ENCODE assay signal across 8 mouse cellular contexts in genomic region chr2:93477519-93477918, GRCm38 (mm10). TPM values are rescaled to one million over a fixed set of nuclear protein-coding genes. Genes with fewer than 3 reads are reported as not detected.
A peak's percentile ranks its signal among the peaks of the same experiment; 100 is the strongest.
DNase-seq lines count a peak whose midpoint lies in the region; ATAC-seq and TF ChIP-seq lines count a peak whose summit lies in the region.

No protein-coding gene starts in this region.

- no peak for ATAC-seq in heart, postnatal 0 days (ENCODE audit: insufficient read depth, low read depth)
- 0 out of 2 replicates have a peak, but pooled peaks have one; percentile 57 for ATAC-seq in kidney, embryonic 16.5 days (ENCODE audit: low FRiP score, low TSS enrichment)
- ATAC-seq in megakaryocyte-erythroid progenitor cell, adult 5-6 weeks (replicated peaks; ENCODE audit: low FRiP score, low TSS enrichment, poor library complexity, severe bottlenecking), result peak; percentile 39; the same call in 1 of the 2 replicates
- ATAC-seq in stomach, postnatal 0 days (ENCODE audit: low FRiP score, low TSS enrichment), result no peak

- no peak overlapping the region for H3K9ac ChIP-seq in heart, postnatal 0 days (replicated peaks; ENCODE audit: low read depth, low read length)
- no peak overlapping the region for H3K9ac ChIP-seq in kidney, embryonic 16.5 days (replicated peaks; ENCODE audit: low read length)
- no peak overlapping the region for H3K9ac ChIP-seq in stomach, postnatal 0 days (ENCODE audit: low read length)

- WGBS in heart, postnatal 0 days, result 39% methylated on average over 7 of the region's 7 CpGs
- 43% methylated on average over 7 of the region's 7 CpGs for WGBS in embryonic facial prominence, embryonic 10.5 days
- WGBS in kidney, embryonic 16.5 days, result 46% methylated on average over 7 of the region's 7 CpGs
- WGBS in stomach, postnatal 0 days, result 46% methylated on average over 7 of the region's 7 CpGs

- H3K4me2 ChIP-seq in heart, postnatal 0 days (ENCODE audit: low read depth, low read length), result no peak overlapping the region
- H3K4me2 ChIP-seq in kidney, embryonic 16.5 days (replicated peaks; ENCODE audit: low read depth, low read length), result no peak overlapping the region
- no peak overlapping the region for H3K4me2 ChIP-seq in stomach, postnatal 0 days (replicated peaks; ENCODE audit: low read depth)

- DNase-seq in heart, postnatal 0 days (ENCODE audit: low spot score), result no peak
- DNase-seq in heart, adult 8-10 months (ENCODE audit: low spot score), result no peak
- DNase-seq in 416B (ENCODE audit: low read depth), result peak; percentile 40
- DNase-seq in T-cell, adult 2 months (ENCODE audit: low spot score), result peak; percentile 37
- DNase-seq in embryonic facial prominence, embryonic 10.5 days (ENCODE audit: low spot score), result peak; percentile 77
- peak; percentile 66 for DNase-seq in stomach, postnatal 0 days (ENCODE audit: low spot score)

- no peaks in the 10 kb centered on the region for H3K4me1 ChIP-seq in heart, postnatal 0 days (ENCODE audit: control insufficient read depth, insufficient read depth)
- peaks cover 46% of the 10 kb centered on the region for H3K4me1 ChIP-seq in embryonic facial prominence, embryonic 10.5 days
- no peaks in the 10 kb centered on the region for H3K4me1 ChIP-seq in kidney, embryonic 16.5 days (ENCODE audit: insufficient read depth, low read length)
- no peaks in the 10 kb centered on the region for H3K4me1 ChIP-seq in stomach, postnatal 0 days (replicated peaks; ENCODE audit: control insufficient read depth, insufficient read depth)

- H3K4me3 ChIP-seq in heart, postnatal 0 days (ENCODE audit: low read depth, low read length), result no peak overlapping the region
- H3K4me3 ChIP-seq in embryonic facial prominence, embryonic 10.5 days, result no peak overlapping the region
- no peak overlapping the region for H3K4me3 ChIP-seq in kidney, embryonic 16.5 days (ENCODE audit: low read length)
- no peak overlapping the region for H3K4me3 ChIP-seq in stomach, postnatal 0 days (ENCODE audit: low read depth, low read length)

- no peak overlapping the region for H3K27ac ChIP-seq in heart, postnatal 0 days (ENCODE audit: low read depth)
- 0 out of 2 replicates have a peak overlapping the region, but pooled peaks have one; percentile 77 for H3K27ac ChIP-seq in embryonic facial prominence, embryonic 10.5 days (replicated peaks)
- H3K27ac ChIP-seq in kidney, embryonic 16.5 days (ENCODE audit: low read length), result no peak overlapping the region
- no peak overlapping the region for H3K27ac ChIP-seq in stomach, postnatal 0 days (replicated peaks)

- TF ChIP-seq CTCF in heart, postnatal 0 days (IDR thresholded peaks at IDR 0.05; ENCODE audit: low read depth), result peak; percentile 87
- peak; percentile 96 for TF ChIP-seq CTCF in stomach, postnatal 0 days (IDR thresholded peaks at IDR 0.05; ENCODE audit: low read depth)

- no peaks in the 10 kb centered on the region for H3K36me3 ChIP-seq in heart, postnatal 0 days (replicated peaks; ENCODE audit: control insufficient read depth, insufficient read depth, low read length)
- H3K36me3 ChIP-seq in embryonic facial prominence, embryonic 10.5 days (replicated peaks), result no peaks in the 10 kb centered on the region
- no peaks in the 10 kb centered on the region for H3K36me3 ChIP-seq in kidney, embryonic 16.5 days (ENCODE audit: insufficient read depth, low read length)
- H3K36me3 ChIP-seq in stomach, postnatal 0 days (ENCODE audit: control insufficient read depth, insufficient read depth, low read length), result no peaks in the 10 kb centered on the region

- peaks cover 20% of the 10 kb centered on the region for H3K27me3 ChIP-seq in heart, postnatal 0 days (ENCODE audit: control insufficient read depth, insufficient read depth, low read length)
- peaks cover 29% of the 10 kb centered on the region for H3K27me3 ChIP-seq in embryonic facial prominence, embryonic 10.5 days (replicated peaks; ENCODE audit: low read depth, poor library complexity, severe bottlenecking)
- H3K27me3 ChIP-seq in kidney, embryonic 16.5 days (ENCODE audit: insufficient read depth, low read length), result peaks cover 16% of the 10 kb centered on the region
- H3K27me3 ChIP-seq in stomach, postnatal 0 days (ENCODE audit: control insufficient read depth, insufficient read depth, low read length), result no peaks in the 10 kb centered on the region

- no peaks in the 10 kb centered on the region for H3K9me3 ChIP-seq in heart, postnatal 0 days (replicated peaks; ENCODE audit: control insufficient read depth, low read length)
- no peaks in the 10 kb centered on the region for H3K9me3 ChIP-seq in embryonic facial prominence, embryonic 10.5 days
- H3K9me3 ChIP-seq in kidney, embryonic 16.5 days (ENCODE audit: low read length), result no peaks in the 10 kb centered on the region
- no peaks in the 10 kb centered on the region for H3K9me3 ChIP-seq in stomach, postnatal 0 days (ENCODE audit: control insufficient read depth, low read length)

- no peak for TF ChIP-seq EP300 in heart, postnatal 0 days (IDR thresholded peaks at IDR 0.05; ENCODE audit: low read depth)
- TF ChIP-seq EP300 in stomach, postnatal 0 days (optimal IDR thresholded peaks at IDR 0.05), result no peak

RNA-seq across cellular contexts. Expression of gene Cd82, which starts 14.6 kb away (rescaled TPM):
- 14.8 and 15.0 TPM in 2 replicates for total RNA-seq in heart, postnatal 0 days (2014; rRNA removed; ENCODE audit: low replicate concordance)
- polyA plus RNA-seq in heart, postnatal 0 days (2015; fragmentation: Nextera tagmentation; extraction: Ambion mirVana), result 15.4 and 17.1 TPM in 2 replicates
- 10 to 100 TPM; 15.6 to 24.4 (median 17.1) TPM for total RNA-seq in heart, adult 8-10 months (2022)
- 5.2 and 7.3 TPM in 2 replicates for polyA plus RNA-seq in embryonic facial prominence, embryonic 10.5 days (2016; fragmentation: Nextera tagmentation; extraction: Ambion mirVana)
- polyA plus RNA-seq in kidney, embryonic 16.5 days (2015; fragmentation: Nextera tagmentation; extraction: Ambion mirVana), result 64.1 and 71.8 TPM in 2 replicates
- total RNA-seq in megakaryocyte-erythroid progenitor cell, adult 5-6 weeks (2014; fragmentation: Nextera tagmentation), result 105 and 123 TPM in 2 replicates
- 66.1 and 86.4 TPM in 2 replicates for total RNA-seq in megakaryocyte-erythroid progenitor cell, adult 5-6 weeks (2017)
- polyA plus RNA-seq in stomach, postnatal 0 days (2015; fragmentation: Nextera tagmentation; extraction: Ambion mirVana), result 93.5 and 105 TPM in 2 replicates

Comparison
In these comparisons a context has a peak if more than half of its experiments do, and no peak if none do; other contexts are left out.
1. ATAC-seq: peak in kidney, embryonic 16.5 days (single experiment) and megakaryocyte-erythroid progenitor cell, adult 5-6 weeks (single experiment); none in heart, postnatal 0 days (single experiment) and stomach, postnatal 0 days (single experiment).
2. DNase-seq: peak in 416B (single experiment), T-cell, adult 2 months (single experiment), embryonic facial prominence, embryonic 10.5 days (single experiment) and stomach, postnatal 0 days (single experiment); none in heart, postnatal 0 days (single experiment) and heart, adult 8-10 months (single experiment).